ENCODE assay signal across 8 mouse cellular contexts in the genomic region with DNA sequence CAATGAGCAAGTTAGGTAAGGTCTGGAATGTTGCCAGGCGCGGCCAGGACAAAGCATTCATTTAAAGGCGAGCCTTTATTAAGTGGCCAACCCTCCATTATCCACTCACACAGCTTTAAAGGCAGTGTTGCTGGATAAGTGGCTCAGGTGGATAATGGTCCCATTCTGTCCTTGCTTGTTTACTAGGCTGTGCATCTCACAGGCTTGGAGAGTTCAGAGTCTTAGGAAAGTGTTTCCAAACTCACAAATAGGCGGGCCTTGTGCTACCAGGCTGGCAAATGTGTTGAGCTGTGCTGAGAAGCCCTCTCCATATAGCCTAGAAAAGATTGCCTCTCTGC.
DNase-seq lines count a peak whose midpoint lies in the region; ATAC-seq lines count a peak whose summit lies in the region.

No protein-coding gene starts in this region.

- DNase-seq in neural tube, embryonic 10.5 days (ENCODE audit: extremely low spot score, low spot score), result no peak
- DNase-seq in liver, embryonic 11.5 days (ENCODE audit: low spot score), result no peak
- DNase-seq in right cerebral cortex, postnatal 14 days, result peak; percentile 55
- DNase-seq in thymus, postnatal 25 days, result no peak
- DNase-seq in yolk sac, embryonic 10.5 days (ENCODE audit: low spot score), result no peak
- no peak for DNase-seq in adrenal gland, postnatal 25 days

- no peak overlapping the region for H3K4me3 ChIP-seq in neural tube, embryonic 14.5 days (ENCODE audit: low read depth, low read length)
- no peak overlapping the region for H3K4me3 ChIP-seq in forebrain, embryonic 13.5 days
- no peak overlapping the region for H3K4me3 ChIP-seq in liver, embryonic 11.5 days (ENCODE audit: low read depth, low read length)

- H3K4me1 ChIP-seq in neural tube, embryonic 14.5 days (ENCODE audit: control insufficient read depth, insufficient read depth, low read length), result no peaks in the 10 kb centered on the region
- peaks cover 55% of the 10 kb centered on the region for H3K4me1 ChIP-seq in forebrain, embryonic 13.5 days
- H3K4me1 ChIP-seq in liver, embryonic 11.5 days (replicated peaks; ENCODE audit: control insufficient read depth, insufficient read depth, low read length), result peaks cover 50% of the 10 kb centered on the region

- H3K36me3 ChIP-seq in neural tube, embryonic 14.5 days (ENCODE audit: control insufficient read depth, insufficient read depth, low read length), result no peaks in the 10 kb centered on the region
- H3K36me3 ChIP-seq in forebrain, embryonic 13.5 days (ENCODE audit: poor library complexity, severe bottlenecking), result peaks cover 2% of the 10 kb centered on the region; the same call in 1 of the 2 replicates
- H3K36me3 ChIP-seq in liver, embryonic 11.5 days (ENCODE audit: control insufficient read depth, insufficient read depth, low read length), result 0 out of 2 replicates have a peak, but pooled peaks cover 2% of the 10 kb centered on the region

- no peak overlapping the region for H3K4me2 ChIP-seq in neural tube, embryonic 14.5 days (ENCODE audit: low read depth, low read length)
- H3K4me2 ChIP-seq in forebrain, embryonic 13.5 days, result peak overlapping the region; percentile 42
- no peak overlapping the region for H3K4me2 ChIP-seq in liver, embryonic 11.5 days

- no peak overlapping the region for H3K9ac ChIP-seq in neural tube, embryonic 14.5 days (replicated peaks; ENCODE audit: low read depth, low read length)
- no peak overlapping the region for H3K9ac ChIP-seq in forebrain, embryonic 13.5 days
- H3K9ac ChIP-seq in liver, embryonic 11.5 days (ENCODE audit: low read depth, low read length), result no peak overlapping the region

- H3K9me3 ChIP-seq in neural tube, embryonic 14.5 days (ENCODE audit: control insufficient read depth, low read length), result no peaks in the 10 kb centered on the region
- no peaks in the 10 kb centered on the region for H3K9me3 ChIP-seq in forebrain, embryonic 13.5 days (replicated peaks)
- H3K9me3 ChIP-seq in liver, embryonic 11.5 days (ENCODE audit: control insufficient read depth, low read length), result no peaks in the 10 kb centered on the region

- no peak overlapping the region for H3K27ac ChIP-seq in neural tube, embryonic 14.5 days (ENCODE audit: low read depth, low read length)
- peak overlapping the region; percentile 74 for H3K27ac ChIP-seq in forebrain, embryonic 13.5 days
- peak overlapping the region; percentile 43 for H3K27ac ChIP-seq in liver, embryonic 11.5 days (ENCODE audit: low read depth, low read length)

- ATAC-seq in neural tube, embryonic 14.5 days (ENCODE audit: low read depth), result peak; percentile 30; the same call in 1 of the 2 replicates
- peak; percentile 79 for ATAC-seq in forebrain, embryonic 13.5 days
- ATAC-seq in liver, embryonic 11.5 days (replicated peaks; ENCODE audit: low FRiP score), result peak; percentile 32; the same call in 1 of the 2 replicates

- no peaks in the 10 kb centered on the region for H3K27me3 ChIP-seq in neural tube, embryonic 14.5 days (ENCODE audit: control insufficient read depth, insufficient read depth, low read length)
- no peaks in the 10 kb centered on the region for H3K27me3 ChIP-seq in forebrain, embryonic 13.5 days
- H3K27me3 ChIP-seq in liver, embryonic 11.5 days (replicated peaks; ENCODE audit: control insufficient read depth, insufficient read depth, low read length), result no peaks in the 10 kb centered on the region

- WGBS in neural tube, embryonic 14.5 days, result 54% methylated on average over 4 of the region's 4 CpGs
- WGBS in forebrain, embryonic 13.5 days, result 12% methylated on average over 4 of the region's 4 CpGs
- WGBS in liver, embryonic 11.5 days, result 78% methylated on average over 4 of the region's 4 CpGs
